Mouse (Mus musculus) gastrocnemius, postnatal 10 days (tissue): ENCODE data around the gene Zfp189. TPM values are rescaled to one million over a fixed set of nuclear protein-coding genes. Genes with fewer than 3 reads are reported as not detected.

ENCODE experiments used
- DNase-seq: peaks from one replicate; pipeline ENCODE4 v3.0.0; 2021; ENCODE audit warnings: mixed read lengths
- total RNA-seq, 2 experiments: library from RNA; stranded (reverse); gene quantifications; 2 replicates each; pipeline ENCODE4 v1.2.3; 2021

The Zfp189 gene
- total RNA-seq, 2 experiments from 2014 or later: 3.4 to 3.6 TPM

DNA sequence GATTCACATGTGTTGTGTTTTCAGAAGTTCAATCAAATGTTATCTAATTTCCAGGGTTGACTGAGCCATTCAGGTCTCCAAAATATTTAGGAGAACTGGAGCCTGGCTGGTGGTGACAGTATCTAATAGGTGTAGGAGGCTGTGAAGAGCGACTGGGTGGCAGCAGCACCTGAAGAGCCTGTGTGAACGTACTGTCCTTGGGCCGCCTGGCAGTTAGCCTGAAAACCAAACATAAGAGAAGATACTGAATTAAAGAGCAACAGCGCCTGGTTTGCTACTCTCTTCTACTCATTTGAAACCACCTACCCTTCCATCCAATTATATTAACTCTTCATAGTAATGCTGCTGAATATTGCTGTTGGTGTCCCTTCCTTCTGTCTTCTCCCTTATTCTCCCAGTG lies 15.7 kb downstream of the Zfp189 start:
- DNase-seq: no peak

DNA sequence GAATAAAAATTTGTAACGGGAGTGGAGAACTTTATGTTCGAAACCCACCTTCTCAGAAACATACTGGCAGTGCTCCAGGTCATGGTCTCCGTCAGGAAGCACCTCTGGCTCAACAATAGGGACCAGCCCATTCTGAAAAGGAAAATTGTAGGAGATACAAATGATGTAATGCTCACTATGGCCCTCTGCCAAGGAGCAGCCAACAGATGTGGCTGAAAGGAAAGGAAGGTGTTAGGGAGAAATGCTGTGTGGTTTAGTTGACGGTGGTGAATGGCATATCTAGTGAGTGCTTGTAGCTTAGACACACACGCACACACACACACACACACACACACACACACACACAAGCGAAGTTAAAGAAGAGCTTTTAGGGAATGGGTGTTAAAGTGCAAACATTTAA lies 18.7 kb downstream of the Zfp189 start:
- DNase-seq: no peak

DNA sequence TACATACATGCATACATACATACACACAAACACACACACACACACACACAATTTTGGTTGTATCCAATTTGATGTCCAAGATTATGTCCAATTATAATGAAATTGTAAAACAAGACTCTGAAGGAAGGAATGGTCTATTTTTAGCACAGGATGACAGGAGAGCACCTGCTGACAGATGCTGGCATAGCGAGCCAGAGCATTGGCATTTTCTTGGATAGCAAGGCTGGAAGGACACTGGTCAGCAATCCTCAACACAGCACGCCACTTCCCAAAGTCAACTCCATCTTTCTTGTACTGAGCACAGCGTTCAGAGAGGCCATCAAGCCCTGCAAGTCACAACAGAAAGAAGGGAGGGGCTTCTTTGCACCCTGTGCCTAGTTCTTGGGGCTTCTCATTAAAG lies 20.0 kb downstream of the Zfp189 start:
- no peak for DNase-seq

DNA sequence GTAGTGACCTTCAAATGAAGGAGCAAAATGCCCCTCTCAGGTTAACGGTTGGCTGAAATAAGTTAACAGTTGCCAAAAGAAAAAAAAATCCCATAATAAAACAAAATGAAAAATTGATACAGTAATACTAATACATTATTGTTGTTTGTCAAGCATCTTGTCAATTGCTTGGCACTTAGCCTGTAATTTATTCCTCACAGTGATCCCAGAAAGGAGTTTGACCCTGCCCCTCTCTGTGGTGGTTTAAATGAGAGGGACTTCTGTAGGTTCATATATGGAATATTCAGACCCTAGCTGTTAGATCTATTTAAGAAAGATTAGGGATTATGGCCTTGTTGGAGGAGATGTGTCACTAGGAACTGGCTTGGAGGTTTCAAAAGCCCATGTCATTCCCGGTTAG lies 25.1 kb downstream of the Zfp189 start:
- no peak for DNase-seq

DNA sequence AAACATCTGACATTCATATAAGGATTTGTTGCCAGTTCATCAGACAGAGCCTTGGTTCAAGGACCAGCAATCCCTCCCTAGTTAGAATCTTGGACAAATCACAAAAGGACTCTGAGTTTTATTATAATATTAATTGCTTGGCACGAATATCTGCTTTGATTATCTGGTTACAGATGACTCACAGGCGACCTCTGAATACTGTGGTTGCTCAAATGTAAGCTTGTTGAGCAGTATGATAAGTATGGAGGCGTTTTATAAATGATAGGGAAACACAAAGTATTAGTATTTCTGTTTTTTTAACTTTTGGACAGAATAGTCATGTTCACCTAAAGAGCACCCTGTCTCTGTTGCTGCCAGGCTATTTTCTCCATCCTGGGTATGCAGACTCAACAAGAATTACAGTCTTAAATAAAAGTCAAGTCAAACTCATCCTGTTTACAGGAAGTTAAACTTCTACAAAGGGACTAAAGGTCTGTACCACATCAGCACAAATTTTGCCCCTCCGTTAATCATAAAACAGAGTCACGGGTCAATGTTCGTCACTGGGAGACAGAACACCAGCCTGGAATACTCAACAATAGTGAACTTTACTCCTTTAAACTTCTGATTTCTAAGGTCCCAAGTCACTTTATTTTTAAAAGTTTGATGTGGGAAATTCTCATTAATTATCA lies 26.0 kb downstream of the Zfp189 start:
- DNase-seq: no peak

DNA sequence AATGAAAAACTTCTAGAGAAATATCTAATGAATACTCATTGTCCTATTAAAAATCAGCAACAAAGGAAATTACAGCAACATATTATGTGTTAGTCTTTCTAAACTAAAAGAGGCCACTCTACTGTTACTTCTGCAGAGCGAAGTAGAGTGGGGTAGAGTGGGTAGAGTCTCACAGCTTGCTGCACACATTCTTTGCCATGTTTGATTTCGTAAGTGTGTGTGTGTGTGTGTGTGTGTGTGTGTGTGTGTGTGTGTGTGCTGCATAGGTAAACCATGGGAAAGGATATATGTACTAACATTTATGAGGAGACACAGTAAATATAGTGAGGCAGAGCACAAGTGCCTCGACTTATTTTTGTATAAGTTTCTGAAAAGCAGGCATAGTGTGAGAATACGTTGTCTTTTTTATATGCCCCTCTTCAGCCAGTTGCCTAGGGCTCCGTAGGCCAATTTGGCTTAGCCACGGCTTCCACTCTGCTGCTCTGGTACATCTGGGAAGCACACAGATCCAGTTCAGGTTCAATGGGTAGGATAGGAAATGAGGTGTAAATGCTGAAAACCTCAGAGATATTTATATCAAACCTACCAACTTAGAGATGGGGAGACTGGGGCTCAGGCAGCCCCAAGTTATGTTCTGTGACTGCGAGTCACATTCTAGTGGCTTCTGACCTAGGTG lies 26.7 kb downstream of the Zfp189 start:
- no peak for DNase-seq

DNA sequence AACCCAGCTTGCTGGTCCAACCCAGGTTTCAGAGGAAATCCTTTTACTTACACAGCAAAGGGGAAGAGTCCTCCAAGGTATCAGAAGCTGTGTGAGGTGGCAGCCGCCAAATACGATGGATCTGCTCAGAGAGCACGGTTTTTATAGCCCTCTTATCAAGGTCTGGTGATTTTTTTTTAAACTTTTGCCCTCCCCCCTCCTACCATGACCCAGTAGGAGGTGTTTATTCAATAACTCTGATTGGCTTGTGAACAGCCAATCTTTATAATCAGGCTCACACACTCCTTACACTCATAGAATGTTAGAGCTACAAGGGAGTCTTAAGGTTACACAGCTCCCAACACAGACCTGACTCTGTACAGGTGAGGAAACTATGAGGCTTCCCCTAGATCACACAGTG lies 28.4 kb downstream of the Zfp189 start, which contains the start of gene Aldob:
TSS of gene Aldob (minus strand) at position 164 of the 400 bp plus-strand sequence.
- DNase-seq: no peak

DNA sequence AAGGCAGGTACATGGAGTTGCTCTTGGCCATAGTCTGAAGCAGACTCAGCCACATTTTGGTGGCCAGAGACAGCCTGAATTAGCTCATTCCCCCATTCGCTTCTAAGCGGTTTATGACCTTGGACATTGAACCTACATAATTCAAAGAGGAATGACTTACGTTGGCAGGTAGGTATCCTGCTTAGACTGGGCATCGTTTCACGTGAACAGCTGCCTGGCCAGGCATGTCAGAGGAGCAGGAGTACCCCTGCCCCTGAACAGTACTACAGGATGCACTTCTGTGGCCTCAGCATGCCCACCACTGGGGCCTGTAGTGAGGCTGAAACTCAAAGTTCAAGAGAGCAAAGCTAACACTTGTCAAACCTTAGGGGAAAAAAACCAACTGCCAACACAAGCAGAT lies 32.4 kb downstream of the Zfp189 start:
- DNase-seq: no peak

DNA sequence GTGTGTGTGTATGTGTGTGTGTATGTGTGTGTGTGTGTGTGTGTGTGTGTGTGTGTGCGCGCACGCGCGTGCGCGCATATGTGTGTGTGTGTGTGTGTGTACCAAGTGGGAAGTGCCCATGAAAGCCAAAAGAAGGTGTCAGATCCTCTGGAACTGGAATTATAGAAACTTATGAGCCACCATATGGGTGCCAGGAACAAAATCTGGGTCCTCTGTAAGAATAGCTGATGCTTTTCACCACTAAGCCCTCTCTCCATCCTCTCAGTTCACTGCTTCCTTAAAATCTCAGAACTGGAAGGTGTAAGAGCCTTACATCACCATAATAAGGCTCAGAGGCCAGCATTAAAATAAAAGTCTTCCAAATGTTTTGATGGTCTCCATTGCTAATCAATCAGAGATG lies 36.4 kb downstream of the Zfp189 start:
- no peak for DNase-seq

DNA sequence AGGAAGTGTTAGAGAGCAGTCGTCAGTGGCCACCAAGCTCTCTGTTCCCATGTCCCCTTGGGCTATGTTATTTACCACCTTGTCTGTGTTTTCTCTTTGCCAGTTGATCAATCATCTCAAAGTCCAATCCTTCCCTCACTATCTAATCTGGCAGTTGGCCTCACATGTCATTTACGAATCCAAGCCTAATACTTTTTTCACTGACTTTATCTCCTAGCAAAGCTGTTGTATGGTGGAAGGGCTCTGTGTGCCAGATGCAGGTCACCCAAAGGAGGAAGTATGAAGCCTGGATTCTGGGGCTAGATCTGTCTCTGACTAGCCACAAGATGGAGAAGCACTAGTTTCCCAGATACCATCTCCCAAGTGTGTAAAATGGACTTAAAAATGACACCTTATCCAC lies 37.2 kb downstream of the Zfp189 start:
- no peak for DNase-seq

DNA sequence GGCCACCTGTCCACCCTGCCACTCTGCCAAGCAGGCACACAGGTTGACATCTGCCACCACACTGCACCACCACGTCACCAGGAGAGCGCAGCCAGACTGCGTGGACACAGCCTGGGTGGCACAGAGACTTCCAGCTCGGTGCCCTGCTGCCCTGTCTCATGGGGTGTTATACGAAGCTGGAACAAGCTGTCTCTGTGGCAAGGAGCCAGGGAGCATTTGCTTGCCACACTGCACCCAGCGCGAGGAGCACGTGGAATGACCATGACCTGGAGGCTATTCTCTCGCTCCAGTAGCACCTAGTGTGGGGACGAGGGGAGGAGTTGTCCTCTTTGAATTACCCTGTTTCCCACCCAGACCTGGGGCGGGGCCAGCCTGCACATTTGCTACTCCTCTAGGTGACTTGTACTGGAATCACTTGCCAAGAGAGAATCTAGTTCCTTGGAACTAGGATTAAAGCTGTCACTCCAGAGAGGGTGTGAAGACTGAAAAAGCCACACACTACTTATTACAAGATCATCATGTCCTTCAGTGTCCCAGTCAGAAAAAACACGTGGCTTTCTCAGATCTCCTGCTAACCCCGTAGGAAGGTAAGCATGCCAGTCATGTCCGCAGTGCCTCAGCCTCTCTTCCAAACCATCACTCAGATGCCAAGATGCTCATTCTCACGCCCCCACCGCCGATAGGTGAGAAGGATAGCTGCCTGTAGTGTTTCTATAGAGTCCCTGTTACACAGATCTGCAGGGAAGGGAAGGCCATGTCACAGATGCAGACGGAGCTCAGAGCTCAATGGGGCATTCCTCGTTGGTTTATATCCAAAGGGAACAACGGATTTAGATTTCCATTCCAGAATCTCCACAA lies 39.2 kb downstream of the Zfp189 start:
- DNase-seq: peak; percentile 48

DNA sequence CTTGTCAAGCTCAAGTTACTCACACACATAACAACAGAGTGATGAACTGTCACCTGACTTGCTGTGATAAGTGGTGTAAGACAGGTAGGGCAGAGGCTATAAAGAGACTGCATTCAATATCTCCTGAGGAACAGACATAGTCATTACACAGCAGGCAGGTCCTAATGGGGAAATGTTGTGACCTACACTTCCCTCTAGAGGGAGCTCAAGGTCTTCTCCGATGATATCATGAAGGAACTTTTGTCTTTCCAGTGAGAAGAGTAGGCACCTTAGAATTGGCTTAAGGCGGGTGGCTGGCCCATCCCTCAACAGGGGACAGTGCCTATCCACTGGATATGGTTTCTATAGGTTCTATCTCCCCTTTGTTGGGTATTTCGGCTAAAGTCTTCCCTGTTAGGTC lies 46.6 kb downstream of the Zfp189 start:
- peak; percentile 21 for DNase-seq

DNA sequence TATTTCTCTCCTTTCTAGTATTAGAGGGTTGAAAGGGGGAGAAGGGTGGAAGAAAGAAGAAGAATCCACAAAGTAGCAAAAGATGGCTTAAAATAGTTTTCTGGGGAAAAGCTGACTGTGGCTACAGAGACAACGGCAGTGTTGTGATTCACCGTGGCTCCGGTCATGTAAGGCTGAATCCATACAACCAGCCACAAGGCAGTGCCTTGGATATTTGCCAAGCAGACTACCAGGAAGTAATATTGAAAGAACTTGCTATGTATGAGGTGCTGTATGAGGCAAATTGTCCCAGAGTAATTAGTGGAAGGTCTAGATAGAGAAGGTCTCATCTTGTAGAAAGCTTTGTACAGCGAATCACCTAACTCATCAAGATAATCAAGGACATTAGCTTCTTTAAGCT lies 51.2 kb downstream of the Zfp189 start:
- no peak for DNase-seq

Other genes starting within 250 kb of the Zfp189 start
- not detected for gene Acnat2, start 113.0 kb upstream of the Zfp189 start, total RNA-seq
- gene Acnat1, start 47.3 kb upstream of the Zfp189 start, total RNA-seq: not detected
- gene Baat, start 14.6 kb upstream of the Zfp189 start, total RNA-seq: under 1 TPM in 1 of 2 experiments, not detected in 1; 0.12 TPM
- 10 to 100 TPM; 32.1 to 33.7 TPM for gene Mrpl50, start 83 bp upstream of the Zfp189 start, total RNA-seq
- 1 to 10 TPM in 1 of 2 experiments, under 1 TPM in 1; 0.35 to 1.8 TPM for gene Aldob, start 28.4 kb downstream of the Zfp189 start, total RNA-seq
- 10 to 100 TPM; 42.0 to 45.8 TPM for gene Tmem246, start 76.7 kb downstream of the Zfp189 start, total RNA-seq
- gene Rnf20, start 110.8 kb downstream of the Zfp189 start, total RNA-seq: 10 to 100 TPM; 32.0 to 37.4 TPM
- gene Ppp3r2, start 160.8 kb downstream of the Zfp189 start, total RNA-seq: under 1 TPM in 1 of 2 experiments, not detected in 1; 0.07 TPM